Mouse (Mus musculus): Measurements from ENCODE around the gene Mroh2a. TPM values are rescaled to one million over a fixed set of nuclear protein-coding genes. Genes with fewer than 3 reads are reported as not detected.

Gene Mroh2a
- polyA plus RNA-seq, 1 experiment from 2014 or later, result 1.9 TPM

- DNase-seq (ENCODE audit: low spot score) (peak; percentile 22), ATAC-seq (ENCODE audit: insufficient number of reproducible peaks, low FRiP score, low TSS enrichment, low read depth) (no peak)
- Histone ChIP-seq H3K4me1 (ENCODE audit: control insufficient read depth, insufficient read depth, low read length) (no peaks in the 10 kb centered on the region), H3K4me3 (ENCODE audit: low read depth, low read length) (no peak overlapping the region), H3K4me2 (ENCODE audit: low read depth, severe bottlenecking) (no peak overlapping the region), H3K27me3 (ENCODE audit: control insufficient read depth, insufficient read depth, low read length) (no peaks in the 10 kb centered on the region), H3K27ac (replicated peaks; ENCODE audit: low read depth, low read length) (no peak overlapping the region), H3K36me3 (ENCODE audit: control insufficient read depth, insufficient read depth, low read length) (no peaks in the 10 kb centered on the region), H3K9me3 (ENCODE audit: control insufficient read depth, low read length) (peaks cover 74% of the 10 kb centered on the region), H3K9ac (ENCODE audit: low read length) (no peak overlapping the region)
- 87% methylated on average over 2 of the region's 2 CpGs for WGBS
Observed at GRCm38 (mm10) chr1:88299529-88299945, 72.8 kb downstream of the Mroh2a start.

GRCm38 (mm10) chr1:88300301-88301050, 73.7 kb downstream of the Mroh2a start:
- no peaks in the 10 kb centered on the region for H3K27me3 ChIP-seq (ENCODE audit: control insufficient read depth, insufficient read depth, low read length)
- H3K4me3 ChIP-seq (ENCODE audit: low read depth, low read length), result no peak overlapping the region
- no peak overlapping the region for H3K27ac ChIP-seq (replicated peaks; ENCODE audit: low read depth, low read length)
- DNase-seq (ENCODE audit: low spot score), result peak; percentile 29
- H3K9me3 ChIP-seq (ENCODE audit: control insufficient read depth, low read length), result peaks cover 80% of the 10 kb centered on the region
- H3K4me2 ChIP-seq (ENCODE audit: low read depth, severe bottlenecking), result no peak overlapping the region
- H3K9ac ChIP-seq (ENCODE audit: low read length), result no peak overlapping the region
- peak; percentile 31 for ATAC-seq (ENCODE audit: insufficient number of reproducible peaks, low FRiP score, low TSS enrichment, low read depth)
- WGBS, result 43% methylated on average over 5 of the region's 5 CpGs
- H3K4me1 ChIP-seq (ENCODE audit: control insufficient read depth, insufficient read depth, low read length), result no peaks in the 10 kb centered on the region
- no peaks in the 10 kb centered on the region for H3K36me3 ChIP-seq (ENCODE audit: control insufficient read depth, insufficient read depth, low read length)

- peak; percentile 30 for DNase-seq (ENCODE audit: low spot score)
- H3K9ac ChIP-seq (ENCODE audit: low read length), result no peak overlapping the region
- H3K27ac ChIP-seq (replicated peaks; ENCODE audit: low read depth, low read length), result no peak overlapping the region
- ATAC-seq (ENCODE audit: insufficient number of reproducible peaks, low FRiP score, low TSS enrichment, low read depth), result peak; percentile 4; the same call in 1 of the 2 replicates
- H3K36me3 ChIP-seq (ENCODE audit: control insufficient read depth, insufficient read depth, low read length), result no peaks in the 10 kb centered on the region
- H3K9me3 ChIP-seq (ENCODE audit: control insufficient read depth, low read length), result peaks cover 79% of the 10 kb centered on the region
- 71% methylated on average over 9 of the region's 9 CpGs for WGBS
- no peaks in the 10 kb centered on the region for H3K27me3 ChIP-seq (ENCODE audit: control insufficient read depth, insufficient read depth, low read length)
- H3K4me2 ChIP-seq (ENCODE audit: low read depth, severe bottlenecking), result no peak overlapping the region
- no peak overlapping the region for H3K4me3 ChIP-seq (ENCODE audit: low read depth, low read length)
- no peaks in the 10 kb centered on the region for H3K4me1 ChIP-seq (ENCODE audit: control insufficient read depth, insufficient read depth, low read length)
Observed at GRCm38 (mm10) chr1:88301121-88302014, 74.6 kb downstream of the Mroh2a start.

- Histone ChIP-seq H3K9ac (ENCODE audit: low read length) (no peak overlapping the region), H3K4me1 (ENCODE audit: control insufficient read depth, insufficient read depth, low read length) (no peaks in the 10 kb centered on the region), H3K4me2 (ENCODE audit: low read depth, severe bottlenecking) (no peak overlapping the region), H3K27ac (replicated peaks; ENCODE audit: low read depth, low read length) (no peak overlapping the region), H3K27me3 (ENCODE audit: control insufficient read depth, insufficient read depth, low read length) (no peaks in the 10 kb centered on the region), H3K4me3 (ENCODE audit: low read depth, low read length) (no peak overlapping the region), H3K9me3 (ENCODE audit: control insufficient read depth, low read length) (peaks cover 82% of the 10 kb centered on the region), H3K36me3 (ENCODE audit: control insufficient read depth, insufficient read depth, low read length) (no peaks in the 10 kb centered on the region)
- DNase-seq (ENCODE audit: low spot score), result peak; percentile 29
- 67% methylated on average over 14 of the region's 14 CpGs for WGBS
- 0 out of 2 replicates have a peak, but pooled peaks have one; percentile 19 for ATAC-seq (ENCODE audit: insufficient number of reproducible peaks, low FRiP score, low TSS enrichment, low read depth)
Observed at GRCm38 (mm10) chr1:88302057-88302740, 75.4 kb downstream of the Mroh2a start.

- peak; percentile 24 for DNase-seq (ENCODE audit: low spot score)
- no peaks in the 10 kb centered on the region for H3K27me3 ChIP-seq (ENCODE audit: control insufficient read depth, insufficient read depth, low read length)
- no peaks in the 10 kb centered on the region for H3K36me3 ChIP-seq (ENCODE audit: control insufficient read depth, insufficient read depth, low read length)
- no peak overlapping the region for H3K9ac ChIP-seq (ENCODE audit: low read length)
- 66% methylated on average over 6 of the region's 6 CpGs for WGBS
- H3K4me3 ChIP-seq (ENCODE audit: low read depth, low read length), result no peak overlapping the region
- H3K9me3 ChIP-seq (ENCODE audit: control insufficient read depth, low read length), result peaks cover 83% of the 10 kb centered on the region
- H3K4me2 ChIP-seq (ENCODE audit: low read depth, severe bottlenecking), result no peak overlapping the region
- H3K27ac ChIP-seq (replicated peaks; ENCODE audit: low read depth, low read length), result no peak overlapping the region
- no peak for ATAC-seq (ENCODE audit: insufficient number of reproducible peaks, low FRiP score, low TSS enrichment, low read depth)
- H3K4me1 ChIP-seq (ENCODE audit: control insufficient read depth, insufficient read depth, low read length), result no peaks in the 10 kb centered on the region
Observed at GRCm38 (mm10) chr1:88303762-88304161, 77.0 kb downstream of the Mroh2a start.

- no peak overlapping the region for H3K9ac ChIP-seq (ENCODE audit: low read length)
- DNase-seq (ENCODE audit: low spot score) (peak; percentile 27), ATAC-seq (ENCODE audit: insufficient number of reproducible peaks, low FRiP score, low TSS enrichment, low read depth) (no peak)
- peaks cover 82% of the 10 kb centered on the region for H3K9me3 ChIP-seq (ENCODE audit: control insufficient read depth, low read length)
- H3K27me3 ChIP-seq (ENCODE audit: control insufficient read depth, insufficient read depth, low read length), result no peaks in the 10 kb centered on the region
- H3K4me1 ChIP-seq (ENCODE audit: control insufficient read depth, insufficient read depth, low read length), result no peaks in the 10 kb centered on the region
- H3K4me3 ChIP-seq (ENCODE audit: low read depth, low read length), result no peak overlapping the region
- H3K27ac ChIP-seq (replicated peaks; ENCODE audit: low read depth, low read length), result no peak overlapping the region
- no peak overlapping the region for H3K4me2 ChIP-seq (ENCODE audit: low read depth, severe bottlenecking)
- WGBS, result 62% methylated on average over 8 of the region's 8 CpGs
- H3K36me3 ChIP-seq (ENCODE audit: control insufficient read depth, insufficient read depth, low read length), result no peaks in the 10 kb centered on the region
Observed at GRCm38 (mm10) chr1:88304261-88304985, 77.6 kb downstream of the Mroh2a start.

- Histone ChIP-seq H3K4me3 (ENCODE audit: low read depth, low read length) (no peak overlapping the region), H3K4me2 (ENCODE audit: low read depth, severe bottlenecking) (no peak overlapping the region), H3K9me3 (ENCODE audit: control insufficient read depth, low read length) (peaks cover 82% of the 10 kb centered on the region), H3K4me1 (ENCODE audit: control insufficient read depth, insufficient read depth, low read length) (no peaks in the 10 kb centered on the region), H3K36me3 (ENCODE audit: control insufficient read depth, insufficient read depth, low read length) (no peaks in the 10 kb centered on the region), H3K27ac (replicated peaks; ENCODE audit: low read depth, low read length) (no peak overlapping the region), H3K9ac (ENCODE audit: low read length) (no peak overlapping the region), H3K27me3 (ENCODE audit: control insufficient read depth, insufficient read depth, low read length) (no peaks in the 10 kb centered on the region)
- no peak for ATAC-seq (ENCODE audit: insufficient number of reproducible peaks, low FRiP score, low TSS enrichment, low read depth)
- 52% methylated on average over 6 of the region's 6 CpGs for WGBS
- peak; percentile 21 for DNase-seq (ENCODE audit: low spot score)
Observed at GRCm38 (mm10) chr1:88305018-88305795, 78.4 kb downstream of the Mroh2a start.

Measured in limb, embryonic 11.5 days (tissue).